Mouse (Mus musculus): ENCODE results near the gene Trcg1. TPM values are rescaled to one million over a fixed set of nuclear protein-coding genes. Genes with fewer than 3 reads are reported as not detected.

The Trcg1 gene
- total RNA-seq, 2 experiments from 2014 or later = not detected

DNA sequence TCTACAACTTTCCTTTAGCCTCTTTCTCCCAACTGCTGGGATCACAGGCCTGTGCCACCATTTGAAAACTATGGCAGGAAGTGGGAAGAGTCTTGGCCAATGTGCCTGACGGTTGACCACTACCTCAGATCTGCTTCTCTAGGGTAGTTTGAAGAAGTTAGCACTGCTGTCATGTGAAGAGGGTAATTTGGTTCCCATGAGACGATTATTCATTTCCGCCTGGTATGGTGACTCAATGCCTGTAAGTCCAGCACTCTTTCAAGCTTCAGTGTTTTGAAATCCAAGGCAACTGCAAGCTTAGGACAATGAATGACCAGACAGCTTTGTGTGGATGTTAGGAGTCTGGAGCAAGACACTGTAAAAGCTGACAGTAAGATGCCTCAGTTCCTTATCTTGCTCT is 2.6 kb upstream of the Trcg1 start:
- H3K27ac ChIP-seq = no peak overlapping the region
- intact Hi-C loops (cut with DNase I) = no loop called here
- H3K4me3 ChIP-seq = no peak overlapping the region
- no peak for DNase-seq (ENCODE audit: extremely low spot score in 1 of 2, low spot score in 2 of 2)
- no peak for TF ChIP-seq CTCF (IDR thresholded peaks at IDR 0.05)

DNA sequence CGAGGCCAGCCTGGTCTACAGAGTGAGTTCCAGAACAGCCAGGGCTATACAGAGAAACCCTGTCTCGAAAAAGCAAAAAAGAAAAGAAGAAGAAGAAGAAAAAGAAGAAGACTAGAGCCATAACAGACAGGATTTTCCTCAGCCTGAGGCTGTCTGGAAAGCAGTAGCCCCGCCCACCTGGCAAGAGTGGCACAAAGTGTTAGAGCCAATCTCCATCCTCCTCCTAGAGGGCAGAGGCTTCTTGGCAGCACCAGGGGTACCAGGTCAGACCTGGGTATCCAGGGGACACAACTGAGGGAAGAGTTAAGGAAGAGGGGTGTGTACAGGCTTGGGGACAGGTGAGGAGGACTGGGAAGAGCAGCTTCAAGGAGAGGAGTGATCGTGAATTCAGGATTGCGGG is 1.3 kb downstream of the Trcg1 start:
- no peak for TF ChIP-seq CTCF (IDR thresholded peaks at IDR 0.05)
- intact Hi-C loops (cut with DNase I) = no loop called here
- Histone ChIP-seq H3K27ac (no peak overlapping the region), H3K4me3 (no peak overlapping the region)
- DNase-seq (ENCODE audit: extremely low spot score in 1 of 2, low spot score in 2 of 2) = no peak

DNA sequence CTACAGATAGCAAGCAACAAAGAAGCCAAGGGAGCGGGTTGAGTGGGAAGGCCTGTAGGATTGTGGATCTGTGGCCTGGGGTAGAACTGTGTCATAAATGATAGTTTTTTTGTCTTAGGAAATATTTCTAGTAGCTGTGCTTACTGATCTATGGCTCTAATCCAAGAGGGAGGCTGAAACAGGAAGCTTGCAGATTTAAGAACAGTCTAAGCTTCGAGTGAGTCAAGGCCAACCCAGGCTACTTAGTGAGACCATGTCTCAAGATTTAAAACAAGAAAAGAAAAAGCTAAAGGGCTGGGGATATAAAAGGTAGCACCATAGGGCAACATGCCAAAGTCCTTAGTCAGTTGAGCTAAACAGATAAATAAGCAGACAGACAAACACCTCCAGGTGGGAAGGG is 1.9 kb downstream of the Trcg1 start:
- intact Hi-C loops (cut with DNase I) = no loop called here

GRCm38 (mm10) chr9:57241111-57241510 is 4.8 kb downstream of the Trcg1 start:
- Histone ChIP-seq H3K27ac (no peak overlapping the region), H3K4me3 (no peak overlapping the region)
- intact Hi-C loops (cut with DNase I) = no loop called here
- no peak for DNase-seq (ENCODE audit: extremely low spot score in 1 of 2, low spot score in 2 of 2)
- TF ChIP-seq CTCF (IDR thresholded peaks at IDR 0.05) = no peak

More for the DNA sequence above, 1.9 kb downstream of the Trcg1 start:
- H3K4me3 ChIP-seq = no peak overlapping the region
- no peak overlapping the region for H3K27ac ChIP-seq
- no peak for DNase-seq (ENCODE audit: extremely low spot score in 1 of 2, low spot score in 2 of 2)
- TF ChIP-seq CTCF (IDR thresholded peaks at IDR 0.05) = no peak

DNA sequence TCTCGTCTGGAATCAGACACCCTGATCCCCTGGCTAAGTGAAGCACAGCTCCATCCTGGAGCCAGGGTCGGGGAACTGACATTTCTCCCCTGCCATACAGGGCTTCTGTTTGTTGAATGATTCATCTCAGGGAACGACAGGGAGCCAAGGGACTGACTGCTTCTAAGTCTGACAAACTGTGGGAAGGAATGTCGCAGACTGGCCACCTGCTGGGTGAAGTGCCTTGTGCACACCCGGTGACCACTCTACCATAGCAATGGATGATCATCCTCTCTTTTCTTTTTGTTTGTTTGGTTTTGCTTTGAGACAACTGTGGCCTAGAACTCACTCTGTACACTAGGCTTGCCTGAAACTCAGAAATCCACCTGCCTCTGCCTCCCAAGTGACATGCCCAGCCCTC is 6.6 kb downstream of the Trcg1 start:
- intact Hi-C loops (cut with DNase I) = no loop called here
- DNase-seq (ENCODE audit: extremely low spot score in 1 of 2, low spot score in 2 of 2) = no peak
- H3K4me3 ChIP-seq = no peak overlapping the region
- H3K27ac ChIP-seq = no peak overlapping the region
- no peak for TF ChIP-seq CTCF (IDR thresholded peaks at IDR 0.05)

GRCm38 (mm10) chr9:57244106-57244685 is 7.8 kb downstream of the Trcg1 start:
- TF ChIP-seq CTCF (IDR thresholded peaks at IDR 0.05) = no peak
- Histone ChIP-seq H3K4me3 (no peak overlapping the region), H3K27ac (no peak overlapping the region)
- intact Hi-C loops (cut with DNase I) = no loop called here
- no peak for DNase-seq (ENCODE audit: extremely low spot score in 1 of 2, low spot score in 2 of 2)

DNA sequence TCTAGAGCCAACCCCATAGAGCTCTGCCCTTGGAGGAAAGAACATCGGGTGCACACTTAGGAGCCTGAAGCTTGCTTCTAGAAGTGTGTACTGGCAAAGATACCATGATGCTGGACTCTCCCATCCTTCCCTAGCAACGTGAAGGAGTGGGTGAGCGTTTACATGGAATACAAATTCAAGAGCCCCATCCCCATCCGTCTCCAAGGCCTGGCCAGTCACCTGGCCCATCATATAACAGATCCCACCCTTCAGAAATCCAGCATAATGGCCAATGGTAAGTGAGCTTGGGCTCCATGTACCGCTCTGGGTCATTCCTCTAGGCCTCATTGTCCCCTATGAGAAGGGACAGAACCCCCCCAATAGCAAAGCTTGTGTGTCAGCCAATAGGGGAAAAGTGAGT is 10.1 kb downstream of the Trcg1 start:
- Histone ChIP-seq H3K27ac (no peak overlapping the region), H3K4me3 (no peak overlapping the region)
- intact Hi-C loops (cut with DNase I) = no loop called here
- TF ChIP-seq CTCF (IDR thresholded peaks at IDR 0.05) = no peak
- DNase-seq (ENCODE audit: extremely low spot score in 1 of 2, low spot score in 2 of 2) = no peak

DNA sequence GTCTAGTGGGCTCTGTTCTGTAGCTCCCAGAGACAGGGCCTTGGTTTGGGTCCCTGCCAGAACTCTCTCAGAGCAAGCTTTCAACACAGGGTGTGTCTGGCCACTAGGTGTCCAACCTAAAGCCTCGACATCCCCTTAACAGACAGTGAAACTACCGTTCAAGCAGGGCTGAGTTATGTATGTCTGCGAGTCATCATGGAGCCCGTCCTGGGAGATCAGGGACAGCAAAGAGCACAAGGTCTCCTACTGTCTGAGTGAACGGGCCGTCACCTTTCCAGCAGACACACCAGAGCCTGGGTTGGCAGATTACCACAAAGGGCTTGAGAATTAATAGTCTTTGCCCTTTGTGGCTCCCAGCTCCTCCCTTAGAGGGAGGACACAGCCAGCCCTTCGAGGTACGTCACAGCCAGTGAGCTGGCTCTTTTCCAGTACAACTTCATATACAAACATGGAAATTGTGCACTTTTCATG is 10.9 kb downstream of the Trcg1 start:
- no peak for DNase-seq (ENCODE audit: extremely low spot score in 1 of 2, low spot score in 2 of 2)
- Histone ChIP-seq H3K4me3 (no peak overlapping the region), H3K27ac (no peak overlapping the region)
- intact Hi-C loops (cut with DNase I) = no loop called here
- no peak for TF ChIP-seq CTCF (IDR thresholded peaks at IDR 0.05)

- Histone ChIP-seq H3K27ac (no peak overlapping the region), H3K4me3 (no peak overlapping the region)
- no peak for DNase-seq (ENCODE audit: extremely low spot score in 1 of 2, low spot score in 2 of 2)
- intact Hi-C loops (cut with DNase I) = no loop called here
- TF ChIP-seq CTCF (IDR thresholded peaks at IDR 0.05) = no peak
These were observed 11.9 kb downstream of the Trcg1 start for GRCm38 (mm10) chr9:57248030-57248942.

GRCm38 (mm10) chr9:57250026-57250425 is 13.7 kb downstream of the Trcg1 start:
- DNase-seq (ENCODE audit: extremely low spot score in 1 of 2, low spot score in 2 of 2) = no peak

DNA sequence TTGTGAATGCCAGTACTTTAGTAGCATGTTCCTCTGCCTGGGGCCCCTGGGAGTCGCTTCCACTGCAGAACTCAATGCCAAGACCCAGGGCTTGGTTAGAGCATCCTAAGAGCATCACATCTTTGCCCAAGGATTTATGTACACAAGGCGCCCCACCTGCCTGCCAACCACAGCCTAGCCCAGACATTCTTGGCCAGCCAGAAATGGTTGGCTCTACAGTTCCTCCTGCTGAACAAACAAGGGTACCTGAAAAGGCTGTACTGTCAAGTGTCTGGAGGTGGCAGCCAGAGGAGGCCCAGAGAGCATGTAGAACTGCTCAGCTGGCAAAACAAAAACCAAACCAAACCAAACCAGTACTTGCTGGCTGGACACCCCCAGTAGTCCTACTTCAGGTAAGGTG is 14.8 kb downstream of the Trcg1 start:
- no peak for DNase-seq (ENCODE audit: extremely low spot score in 1 of 2, low spot score in 2 of 2)
- no peak for TF ChIP-seq CTCF (IDR thresholded peaks at IDR 0.05)
- intact Hi-C loops (cut with DNase I) = no loop called here

More at GRCm38 (mm10) chr9:57250026-57250425, 13.7 kb downstream of the Trcg1 start:
- intact Hi-C loops (cut with DNase I) = no loop called here
- Histone ChIP-seq H3K27ac (no peak overlapping the region), H3K4me3 (no peak overlapping the region)
- no peak for TF ChIP-seq CTCF (IDR thresholded peaks at IDR 0.05)

GRCm38 (mm10) chr9:57254061-57254460 is 17.7 kb downstream of the Trcg1 start:
- no peak overlapping the region for H3K4me3 ChIP-seq
- TF ChIP-seq CTCF (IDR thresholded peaks at IDR 0.05) = no peak
- intact Hi-C loops (cut with DNase I) = no loop called here
- no peak overlapping the region for H3K27ac ChIP-seq
- no peak for DNase-seq (ENCODE audit: extremely low spot score in 1 of 2, low spot score in 2 of 2)

More for the DNA sequence above, 14.8 kb downstream of the Trcg1 start:
- H3K27ac ChIP-seq = no peak overlapping the region
- no peak overlapping the region for H3K4me3 ChIP-seq

All from left cerebral cortex, adult 2 months (tissue).